Mouse (Mus musculus) thymus, adult 2 months (tissue): ENCODE measurements around the gene Tmbim6.

Experiments used
- CTCF ChIP-seq: fragments of 200-500 bp; IDR thresholded peaks from 2 replicates; pipeline ENCODE4 v1.5.1; 2012; ENCODE audit warnings: mild to moderate bottlenecking, control low read depth, low read length, moderate library complexity, borderline replicate concordance; ENCODE audit not compliant: control insufficient read depth, poor library complexity, insufficient read depth; ENCODE audit errors: extremely low read depth
- POLR2A ChIP-seq: fragments of 200-500 bp; IDR thresholded peaks from 2 replicates; pipeline ENCODE4 v1.6.1; 2012; ENCODE audit warnings: mild to moderate bottlenecking, low read length, control low read depth, moderate library complexity; ENCODE audit not compliant: control insufficient read depth, poor library complexity, insufficient read depth; ENCODE audit errors: extremely low read depth

DNA sequence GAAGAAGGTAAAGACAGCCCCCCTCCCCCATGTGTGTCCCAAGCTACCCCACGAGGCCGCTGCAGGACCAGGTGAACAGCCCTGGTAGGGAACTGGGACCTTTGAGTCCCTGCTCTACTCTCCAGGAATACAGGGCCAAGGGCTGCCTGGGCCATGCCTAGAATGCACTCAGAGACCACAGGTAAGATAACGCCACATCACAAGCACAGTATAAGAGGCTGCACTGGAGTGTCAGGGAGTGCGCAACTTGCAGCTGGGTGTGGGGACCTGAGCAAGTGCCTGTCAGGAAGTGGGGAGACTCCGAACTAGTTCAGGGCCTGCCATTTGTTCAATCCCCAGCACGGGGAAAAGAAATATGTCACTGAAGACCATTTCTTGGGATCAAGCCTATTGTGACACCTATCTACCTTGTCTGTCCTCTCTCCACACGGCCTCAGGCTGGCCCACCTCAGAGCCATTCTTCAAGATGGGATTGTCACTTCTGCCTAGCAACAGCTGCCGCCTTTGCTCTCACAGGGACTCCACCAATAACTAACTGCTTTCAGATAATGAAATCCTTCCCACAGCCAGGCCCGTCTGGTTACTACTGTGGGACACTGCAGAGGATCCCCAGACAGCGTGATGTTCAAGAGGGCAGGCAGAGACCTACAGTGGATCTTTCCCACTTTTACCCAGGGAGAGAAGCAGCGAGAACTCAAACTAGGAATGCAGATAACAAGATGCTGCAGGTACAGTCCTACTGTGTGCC is 60.6 kb downstream of the Tmbim6 start:
- TF ChIP-seq POLR2A (no peak), CTCF (no peak)
